Mouse (Mus musculus): ENCODE results near the gene Tmem190.

- no peak for TF ChIP-seq CTCF (IDR thresholded peaks at IDR 0.05; ENCODE audit: low read depth)
- no peak for TF ChIP-seq EP300 (IDR thresholded peaks at IDR 0.05; ENCODE audit: low read depth)
Observed at GRCm38 (mm10) chr7:4732968-4733392, 49.8 kb upstream of the Tmem190 start.
